Comparison of ENCODE assay signal across 7 mouse cellular contexts in the genomic region with DNA sequence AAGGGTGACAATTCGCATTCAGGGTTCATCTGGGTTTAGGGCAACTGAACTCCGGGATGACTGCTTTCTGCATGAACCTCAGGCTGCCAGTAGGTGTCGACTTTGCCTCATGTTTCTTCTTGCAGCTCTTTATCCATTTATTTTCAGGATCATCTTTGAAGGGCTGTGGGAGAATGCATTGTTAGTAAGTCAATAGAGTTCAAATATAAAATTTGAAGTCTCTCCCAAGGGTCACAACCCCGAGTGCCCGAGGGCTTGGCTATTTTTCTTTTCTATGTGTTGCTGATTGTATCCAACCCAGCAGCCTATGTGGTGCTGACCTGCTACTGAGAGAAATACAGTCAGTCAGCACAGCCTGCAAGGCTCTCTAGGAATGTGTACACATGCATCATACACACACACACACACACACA. TPM values are rescaled to one million over a fixed set of nuclear protein-coding genes. Genes with fewer than 3 reads are reported as not detected.
A peak's percentile ranks its signal among the peaks of the same experiment; 100 is the strongest.
DNase-seq lines count a peak whose midpoint lies in the region; ATAC-seq lines count a peak whose summit lies in the region.

No protein-coding gene starts in this region.

- H3K9me3 ChIP-seq in lung, embryonic 15.5 days, result no peaks in the 10 kb centered on the region

- WGBS in lung, embryonic 15.5 days, result 10% methylated on average over 5 of the region's 5 CpGs

- intact Hi-C loops in gastrocnemius, postnatal 14 days (cut with DNase I; ENCODE audit: low total_unique reads), result loop anchor here (5.0 kb wide), 1 partner anchor 471 kb away; no protein-coding TSS in a partner anchor

- peak; percentile 82 for DNase-seq in NIH3T3 (ENCODE audit: low read depth)
- peak; percentile 73 to 76 for DNase-seq in cerebellum, postnatal 14 days
- DNase-seq in gastrocnemius, postnatal 14 days, result peak; percentile 24
- DNase-seq in kidney, postnatal 14 days, result peak; percentile 59
- DNase-seq in retina, embryonic 14.5 days (ENCODE audit: low spot score), result peak; percentile 83

- no peak overlapping the region for H3K9ac ChIP-seq in lung, embryonic 15.5 days

- H3K4me1 ChIP-seq in lung, embryonic 15.5 days, result no peaks in the 10 kb centered on the region

- peak; percentile 43 for ATAC-seq in CD4-positive, CD25-positive, alpha-beta regulatory T cell, adult 4 months
- ATAC-seq in lung, embryonic 15.5 days (ENCODE audit: borderline replicate concordance, extremely low read depth, low FRiP score, low TSS enrichment), result 0 out of 2 replicates have a peak, but pooled peaks have one; percentile 31

- no peaks in the 10 kb centered on the region for H3K36me3 ChIP-seq in lung, embryonic 15.5 days

- no peaks in the 10 kb centered on the region for H3K27me3 ChIP-seq in lung, embryonic 15.5 days

- no peak overlapping the region for H3K4me2 ChIP-seq in lung, embryonic 15.5 days

- H3K4me3 ChIP-seq in lung, embryonic 15.5 days, result no peak overlapping the region

- H3K27ac ChIP-seq in lung, embryonic 15.5 days, result no peak overlapping the region

RNA-seq across cellular contexts. Expression of a gene that starts 59.2 kb away (rescaled TPM):
- 1 to 10 TPM; 2.3 TPM for polyA plus RNA-seq in CD4-positive, CD25-positive, alpha-beta regulatory T cell, adult 4 months (2017; shearing (Covaris generic))
- 1 to 10 TPM; 8.3 to 8.4 TPM for total RNA-seq in gastrocnemius, postnatal 14 days (2021)
- polyA plus RNA-seq in lung, embryonic 15.5 days (2015; fragmentation: Nextera tagmentation; extraction: Ambion mirVana), result 15.5 and 18.2 TPM in 2 replicates

Comparison
In these comparisons a context has a peak if more than half of its experiments do, and no peak if none do; other contexts are left out.
1. DNase-seq: peak in every context shown above with its lines; median percentile 83 in retina, embryonic 14.5 days; 82 in NIH3T3; 74 in cerebellum, postnatal 14 days; 59 in kidney, postnatal 14 days; 24 in gastrocnemius, postnatal 14 days.